Mouse (Mus musculus) lung, postnatal 0 days (tissue): ENCODE measurements at regions not wholly inside any gene's neighbourhood (a gene's known extent, or its start where the extent isn't known, plus 50 kb on each side); places are given as distances from the start of the nearest gene placed in this dataset.

Experiments used
- CTCF ChIP-seq: IDR thresholded peaks from 2 replicates; pipeline ENCODE4 v1.5.1; 2016; ENCODE audit warnings: antibody characterized with exemption, mild to moderate bottlenecking
- EP300 ChIP-seq: IDR thresholded peaks from 2 replicates; pipeline ENCODE4 v1.6.1; 2016; ENCODE audit warnings: antibody characterized with exemption, mild to moderate bottlenecking, control low read depth

DNA sequence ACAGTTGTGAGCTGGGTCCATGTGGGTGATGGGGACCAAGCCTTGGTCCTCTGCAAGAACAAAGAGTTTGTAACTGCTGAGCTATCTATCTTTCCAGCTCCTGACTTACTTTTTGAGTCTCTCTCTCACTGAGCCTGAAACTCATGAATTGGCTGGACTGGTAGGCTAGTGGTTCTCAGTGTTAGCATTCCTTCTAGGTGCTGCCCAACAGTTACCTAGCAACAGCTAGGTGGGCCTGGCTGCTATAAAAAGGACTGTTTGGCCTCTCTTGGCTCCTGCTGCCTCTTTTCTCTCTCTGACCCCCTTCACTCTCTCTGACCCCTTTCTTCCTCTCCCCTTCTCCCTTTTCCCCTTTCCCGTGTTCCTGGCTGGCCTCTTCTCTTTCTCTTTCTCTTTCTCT, 636.8 kb upstream of the Nrp1 start:
- TF ChIP-seq EP300 (no peak), CTCF (no peak)
